Mouse (Mus musculus) retina, adult 2 months (tissue): Measurements from ENCODE around the gene Cass4.

ENCODE experiments used
- DNase-seq: peaks from one replicate; pipeline ENCODE4 v3.0.0-alpha.2; 2012; ENCODE audit warnings: low read depth, low spot score

Cass4 gene

GRCm38 (mm10) chr2:172390341-172390740 lies 3.3 kb upstream of the Cass4 start:
- DNase-seq = no peak

- DNase-seq = no peak
These were observed 1.5 kb upstream of the Cass4 start for GRCm38 (mm10) chr2:172392041-172392521.

- DNase-seq = no peak
These were observed 428 bp downstream of the Cass4 start for GRCm38 (mm10) chr2:172394052-172394392.

- DNase-seq = no peak
These were observed 1.1 kb downstream of the Cass4 start for GRCm38 (mm10) chr2:172394671-172395070.

- no peak for DNase-seq
These were observed 2.4 kb downstream of the Cass4 start for GRCm38 (mm10) chr2:172395961-172396360.

- no peak for DNase-seq
These were observed 6.3 kb downstream of the Cass4 start for GRCm38 (mm10) chr2:172399901-172400300.

GRCm38 (mm10) chr2:172401116-172401825 lies 7.7 kb downstream of the Cass4 start:
- DNase-seq = no peak

- DNase-seq = no peak
These were observed 10.6 kb downstream of the Cass4 start for GRCm38 (mm10) chr2:172404239-172404638.

- DNase-seq = no peak
These were observed 11.4 kb downstream of the Cass4 start for GRCm38 (mm10) chr2:172405011-172405410.

- no peak for DNase-seq
These were observed 12.6 kb downstream of the Cass4 start for GRCm38 (mm10) chr2:172406173-172406572.

- DNase-seq = no peak
These were observed 13.9 kb downstream of the Cass4 start for GRCm38 (mm10) chr2:172407499-172407898.

GRCm38 (mm10) chr2:172410686-172411085 lies 17.1 kb downstream of the Cass4 start:
- no peak for DNase-seq

- DNase-seq = no peak
These were observed 17.5 kb downstream of the Cass4 start for GRCm38 (mm10) chr2:172411091-172411490.

GRCm38 (mm10) chr2:172412454-172412853 lies 18.9 kb downstream of the Cass4 start:
- no peak for DNase-seq

- no peak for DNase-seq
These were observed 19.7 kb downstream of the Cass4 start for GRCm38 (mm10) chr2:172413273-172413672.

- no peak for DNase-seq
These were observed 20.3 kb downstream of the Cass4 start for GRCm38 (mm10) chr2:172413894-172414293.

GRCm38 (mm10) chr2:172416218-172416617 lies 22.6 kb downstream of the Cass4 start:
- DNase-seq = no peak

- DNase-seq = no peak
These were observed 23.3 kb downstream of the Cass4 start for GRCm38 (mm10) chr2:172416876-172417275.

GRCm38 (mm10) chr2:172418208-172418607 lies 24.6 kb downstream of the Cass4 start:
- no peak for DNase-seq

- no peak for DNase-seq
These were observed 37.0 kb downstream of the Cass4 start for GRCm38 (mm10) chr2:172430609-172431008.

GRCm38 (mm10) chr2:172433746-172434145 lies 40.2 kb downstream of the Cass4 start:
- DNase-seq = no peak

GRCm38 (mm10) chr2:172437371-172437952 lies 43.9 kb downstream of the Cass4 start:
- no peak for DNase-seq
